Mouse (Mus musculus) leukemia stem cell, adult 10-12 weeks (primary cell): Measurements from ENCODE around the gene Spata1. TPM values are rescaled to one million over a fixed set of nuclear protein-coding genes. Genes with fewer than 3 reads are reported as not detected.

Experiments
- polyA plus RNA-seq: library from polyadenylated mRNA; stranded (reverse); fragments of >175 nt; gene quantifications from 2 replicates; pipeline ENCODE4 v1.2.3, GENCODE M21; 2012; ENCODE audit warnings: low replicate concordance

Gene Spata1
- 0.09 and 0.55 TPM in 2 replicates for polyA plus RNA-seq

GRCm38 (mm10) chr3:146499431-146500002 lies at the start of gene Spata1, which contains the start of gene Gng5:
TSS of gene Spata1 (minus strand) at chr3:146499753.
TSS of gene Gng5 (plus strand) at chr3:146499807.

GRCm38 (mm10) chr3:146520798-146521651 lies 21.5 kb upstream of the Spata1 start, which contains the start of gene Rpf1:
TSS of gene Rpf1 (minus strand) at chr3:146521429.

GRCm38 (mm10) chr3:146449745-146450250 lies 49.8 kb downstream of the Spata1 start, which contains the start of gene Ctbs:
TSS of gene Ctbs (plus strand) at chr3:146449795.

Other genes with a start within 250 kb of the Spata1 start
- 8.4 and 11.3 TPM in 2 replicates for gene Ssx2ip, start 95.1 kb downstream of the Spata1 start, polyA plus RNA-seq
- 7.8 and 18.0 TPM in 2 replicates for gene Ctbs, start 50.0 kb downstream of the Spata1 start, polyA plus RNA-seq
- 48.5 and 59.4 TPM in 2 replicates for gene Gng5, start 54 bp upstream of the Spata1 start, polyA plus RNA-seq
- 10.2 and 13.3 TPM in 2 replicates for gene Rpf1, start 21.7 kb upstream of the Spata1 start, polyA plus RNA-seq
- gene Uox, start 70.7 kb upstream of the Spata1 start, polyA plus RNA-seq: 0.08 TPM in 1 of 2 replicates, not detected in the other
- gene Dnase2b, start 115.8 kb upstream of the Spata1 start, polyA plus RNA-seq: not detected in 2 replicates
- not detected in 2 replicates for gene 4930503B20Rik, start 151.6 kb upstream of the Spata1 start, polyA plus RNA-seq
- gene Samd13, start 185.8 kb upstream of the Spata1 start, polyA plus RNA-seq: not detected in 2 replicates